Mouse (Mus musculus) heart, embryonic 14.5 days (tissue): ENCODE measurements at regions not wholly inside any gene's neighbourhood (a gene's known extent, or its start where the extent isn't known, plus 50 kb on each side); places are given as distances from the start of the nearest gene placed in this dataset.

Experiments
- ATAC-seq: fragments of 200-750 bp; cut with Nextera tagmentation; 2 replicates; pipeline ENCODE4 v1.8.0; 2017; ENCODE audit warnings: low read depth, moderate TSS enrichment; ENCODE audit not compliant: insufficient number of reproducible peaks, insufficient read depth, low FRiP score
- H3K27ac ChIP-seq, 2 experiments: fragments of 200-500 bp in 1 of 2; fragments of 300-500 bp in 1 of 2; sonication (generic) in 1 of 2; replicated peaks in 1 of 2; 2 replicates each; pipeline ENCODE4 v1.5.1; 2012 to 2014; ENCODE audit warnings: low read depth in 2 of 2, low read length in 2 of 2, control low read depth in 1 of 2, mild to moderate bottlenecking in 1 of 2, mixed read lengths in 1 of 2; ENCODE audit not compliant: control insufficient read depth in 1 of 2, insufficient read depth in 1 of 2
- H3K27me3 ChIP-seq: fragments of 300-500 bp; sonication (generic); 2 replicates; pipeline ENCODE4 v1.6.1; 2014; ENCODE audit warnings: mild to moderate bottlenecking, low read length, control low read depth; ENCODE audit not compliant: control insufficient read depth, insufficient read depth
- H3K36me3 ChIP-seq: fragments of 300-500 bp; sonication (generic); 2 replicates; pipeline ENCODE4 v1.6.1; 2014; ENCODE audit warnings: mild to moderate bottlenecking, control low read depth, low read length, mixed read lengths; ENCODE audit not compliant: control insufficient read depth, insufficient read depth
- H3K4me1 ChIP-seq, 2 experiments: fragments of 200-500 bp in 1 of 2; fragments of 300-500 bp in 1 of 2; sonication (generic) in 1 of 2; 2 replicates each; pipeline ENCODE4 v1.6.1; 2012 to 2014; ENCODE audit warnings: low read length in 2 of 2, control low read depth in 1 of 2, mixed read lengths in 1 of 2; ENCODE audit not compliant: control insufficient read depth in 2 of 2, insufficient read depth in 2 of 2
- H3K4me2 ChIP-seq: fragments of 300-500 bp; sonication (generic); 2 replicates; pipeline ENCODE4 v1.6.1; 2014; ENCODE audit warnings: mild to moderate bottlenecking, low read length
- H3K4me3 ChIP-seq, 2 experiments: fragments of 200-500 bp in 1 of 2; fragments of 300-500 bp in 1 of 2; sonication (generic) in 1 of 2; 2 replicates each; pipeline ENCODE4 v1.5.1; 2012 to 2014; ENCODE audit warnings: low read length in 2 of 2, mild to moderate bottlenecking in 2 of 2, control low read depth in 1 of 2, low read depth in 1 of 2, moderate library complexity in 1 of 2; ENCODE audit not compliant: control insufficient read depth in 1 of 2, insufficient read depth in 1 of 2
- H3K9ac ChIP-seq: fragments of 300-500 bp; sonication (generic); 2 replicates; pipeline ENCODE4 v1.6.1; 2014; ENCODE audit warnings: mild to moderate bottlenecking, low read length
- H3K9me3 ChIP-seq: fragments of 300-500 bp; sonication (generic); 2 replicates; pipeline ENCODE4 v1.6.1; 2016; ENCODE audit warnings: low read length, control low read depth; ENCODE audit not compliant: control insufficient read depth
- WGBS: fragments of 180-500 bp; shearing (Covaris S2); extraction: QIAGEN DNeasy Blood & Tissue Kit; methylation state at CpG from one replicate; pipeline ENCODE4 v1.1.7; 2014; 5-methylcytosine and 5-hydroxymethylcytosine counted together

DNA sequence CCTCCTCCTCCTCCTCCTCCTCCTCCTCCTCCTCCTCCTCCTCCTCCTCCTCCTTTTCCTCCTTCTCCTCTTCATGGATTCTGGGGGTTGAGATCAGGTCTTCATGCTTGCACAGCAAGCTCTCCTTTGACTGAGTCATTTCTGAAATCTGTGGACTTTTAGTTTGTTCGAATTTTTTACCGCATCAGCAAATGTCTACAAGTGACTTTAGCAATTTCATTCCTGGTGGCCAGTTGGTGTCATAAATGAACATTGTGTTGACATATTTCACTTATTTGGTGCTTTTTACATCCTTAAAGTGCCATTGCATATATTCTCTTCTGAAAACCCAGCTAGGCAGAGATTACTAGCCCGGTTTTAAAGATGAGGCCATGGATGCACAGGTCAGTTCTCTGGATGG, 173.0 kb upstream of the Cxcr4 start:
- ATAC-seq: no peak
- no peaks in the 10 kb centered on the region for H3K36me3 ChIP-seq
- no peak overlapping the region for H3K4me2 ChIP-seq
- WGBS: 85% methylated on average over 3 of the region's 3 CpGs
- no peaks in the 10 kb centered on the region for H3K27me3 ChIP-seq
- H3K4me1 ChIP-seq: no peaks in the 10 kb centered on the region
- no peak overlapping the region for H3K4me3 ChIP-seq
- no peaks in the 10 kb centered on the region for H3K9me3 ChIP-seq
- no peak overlapping the region for H3K27ac ChIP-seq
- H3K9ac ChIP-seq: no peak overlapping the region

DNA sequence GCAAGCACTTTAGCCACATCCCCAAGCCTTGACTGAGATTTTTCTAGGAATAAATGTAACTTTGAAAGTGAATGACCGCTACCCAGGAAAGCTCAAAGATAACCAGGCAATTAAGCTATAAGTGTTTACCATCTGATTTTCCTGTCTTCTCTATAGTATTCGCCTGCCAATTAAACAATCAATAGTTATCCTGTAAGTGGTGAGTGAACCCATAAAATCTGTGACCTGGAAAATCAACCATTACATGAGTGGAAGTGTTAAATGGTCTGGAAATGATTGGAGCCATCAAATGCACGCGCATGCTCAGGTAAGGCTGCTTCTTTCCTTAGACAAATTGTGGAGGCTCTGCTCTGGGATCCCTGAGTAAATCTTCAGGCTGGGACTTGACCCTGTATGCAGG, 170.8 kb upstream of the Cxcr4 start:
- Histone ChIP-seq H3K4me3 (no peak overlapping the region), H3K36me3 (no peaks in the 10 kb centered on the region), H3K27ac (no peak overlapping the region), H3K4me2 (no peak overlapping the region), H3K27me3 (no peaks in the 10 kb centered on the region), H3K9me3 (no peaks in the 10 kb centered on the region), H3K4me1 (no peaks in the 10 kb centered on the region), H3K9ac (no peak overlapping the region)
- no peak for ATAC-seq
- WGBS: 80% methylated on average over 4 of the region's 4 CpGs

DNA sequence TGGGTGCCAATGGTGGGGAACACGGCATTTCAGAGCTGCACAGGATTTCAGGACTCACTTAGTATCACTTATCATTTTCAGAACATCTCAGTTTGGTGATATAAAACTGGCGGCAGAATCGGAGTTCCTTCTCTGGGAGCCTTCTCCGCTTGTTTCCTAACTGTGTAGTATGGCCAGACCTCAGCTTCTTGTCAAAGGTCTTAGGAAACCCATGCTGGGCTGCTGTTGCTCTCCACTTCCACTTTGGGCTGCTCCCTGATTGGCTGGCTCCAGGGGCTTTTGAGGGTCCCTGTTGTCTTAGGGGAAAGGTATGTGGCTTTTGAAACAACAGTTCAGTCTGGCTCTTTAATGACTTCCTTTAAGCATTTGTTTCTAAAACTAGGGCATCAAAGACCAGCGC, 170.0 kb upstream of the Cxcr4 start:
- Histone ChIP-seq H3K4me3 (no peak overlapping the region), H3K4me2 (no peak overlapping the region), H3K4me1 (no peaks in the 10 kb centered on the region), H3K36me3 (no peaks in the 10 kb centered on the region), H3K27ac (no peak overlapping the region), H3K9me3 (no peaks in the 10 kb centered on the region), H3K27me3 (no peaks in the 10 kb centered on the region), H3K9ac (no peak overlapping the region)
- ATAC-seq: no peak
- 54% methylated on average over 5 of the region's 5 CpGs for WGBS

DNA sequence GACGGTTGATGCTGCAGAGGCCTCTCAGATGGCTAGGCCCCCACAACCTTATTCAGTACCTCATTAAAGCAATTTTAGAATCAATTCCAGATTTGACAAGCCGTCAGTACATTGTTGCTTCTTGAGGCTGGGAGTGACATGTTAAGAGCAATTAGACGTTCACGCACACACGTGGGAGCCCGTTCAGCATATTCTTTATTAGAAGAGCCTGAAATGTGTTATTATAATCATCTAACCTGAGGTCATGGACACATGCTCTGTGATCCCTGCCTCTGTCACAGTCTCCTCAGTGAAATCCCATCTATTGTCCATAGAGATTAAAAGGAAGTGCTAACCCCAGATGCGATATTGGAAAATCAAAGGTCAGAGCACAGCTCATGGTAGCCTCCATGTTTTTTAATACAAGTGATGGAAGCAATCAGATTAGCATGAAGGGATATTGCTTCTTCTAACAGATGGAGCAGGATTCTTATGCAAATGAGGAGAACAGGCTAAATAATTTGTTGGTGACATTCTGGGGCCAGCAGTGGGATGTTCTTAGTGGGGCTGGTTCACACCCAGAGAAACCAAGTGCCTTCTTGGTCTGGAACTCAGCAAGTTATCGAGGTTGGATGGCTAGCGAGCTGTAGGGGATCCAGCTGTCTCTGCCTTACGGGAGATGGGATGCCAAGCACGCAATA, 166.8 kb upstream of the Cxcr4 start:
- Histone ChIP-seq H3K27ac (no peak overlapping the region), H3K27me3 (no peaks in the 10 kb centered on the region), H3K4me3 (no peak overlapping the region), H3K9me3 (no peaks in the 10 kb centered on the region), H3K9ac (no peak overlapping the region), H3K4me2 (no peak overlapping the region), H3K36me3 (no peaks in the 10 kb centered on the region), H3K4me1 (no peaks in the 10 kb centered on the region)
- ATAC-seq: no peak
- WGBS: 90% methylated on average over 11 of the region's 11 CpGs

DNA sequence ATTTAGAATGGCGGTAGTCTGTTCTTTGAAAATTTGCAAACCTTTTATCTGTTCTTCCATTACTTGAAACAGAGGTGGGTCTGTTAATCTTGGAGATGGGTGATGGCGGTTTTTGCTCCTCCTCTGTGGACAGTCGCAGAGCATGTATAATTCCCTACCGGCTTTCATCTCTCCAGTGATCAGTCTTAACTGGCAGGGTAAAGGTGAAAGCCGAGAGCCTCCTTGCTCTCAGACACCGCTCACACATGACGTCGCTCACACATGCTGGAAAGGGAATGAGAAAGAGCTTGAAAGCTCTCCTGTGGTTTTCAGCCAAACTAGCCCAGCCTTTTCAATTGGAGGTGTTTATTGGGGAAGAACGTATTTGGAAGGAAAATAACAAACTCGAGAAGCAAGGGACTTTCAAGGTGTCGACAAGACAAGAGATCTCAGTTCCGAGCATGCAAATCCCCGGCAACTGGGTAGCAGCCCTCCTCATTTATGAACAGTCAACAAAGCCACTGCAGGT, 166.3 kb upstream of the Cxcr4 start:
- Histone ChIP-seq H3K27me3 (no peaks in the 10 kb centered on the region), H3K4me2 (no peak overlapping the region), H3K9me3 (no peaks in the 10 kb centered on the region), H3K4me1 (no peaks in the 10 kb centered on the region), H3K9ac (no peak overlapping the region), H3K27ac (no peak overlapping the region), H3K4me3 (no peak overlapping the region), H3K36me3 (no peaks in the 10 kb centered on the region)
- WGBS: 63% methylated on average over 13 of the region's 13 CpGs
- no peak for ATAC-seq

DNA sequence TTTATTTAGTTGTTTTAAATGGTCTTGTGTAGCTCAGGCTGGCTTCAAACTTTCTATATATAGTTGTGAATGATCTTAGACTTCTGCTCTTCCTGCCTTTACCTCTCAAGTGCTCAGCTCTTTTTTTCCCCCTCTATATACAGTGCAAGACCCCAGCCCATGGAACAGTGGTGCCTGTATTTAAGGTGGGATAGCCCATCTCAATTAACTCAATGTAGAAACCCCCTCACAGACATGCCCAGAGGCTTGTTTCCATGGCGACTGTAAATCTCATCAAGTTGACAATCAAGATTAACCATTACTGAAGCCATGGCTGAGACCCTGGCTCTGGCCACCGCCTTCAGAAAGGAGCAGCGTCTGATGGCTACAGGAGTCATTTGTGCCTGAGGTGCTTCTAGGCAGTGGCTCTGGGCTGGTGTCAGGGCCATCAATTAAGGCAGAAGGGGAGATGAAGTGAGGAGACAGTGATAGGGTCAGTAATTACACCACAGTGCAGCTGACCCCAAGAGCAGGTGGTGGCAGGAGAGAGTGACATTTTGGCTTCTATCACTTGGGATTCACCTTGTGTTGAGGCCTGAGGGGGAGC, 161.4 kb upstream of the Cxcr4 start:
- Histone ChIP-seq H3K4me3 (no peak overlapping the region), H3K4me2 (no peak overlapping the region), H3K27ac (no peak overlapping the region), H3K27me3 (no peaks in the 10 kb centered on the region), H3K4me1 (no peaks in the 10 kb centered on the region), H3K9ac (no peak overlapping the region), H3K9me3 (no peaks in the 10 kb centered on the region), H3K36me3 (no peaks in the 10 kb centered on the region)
- no peak for ATAC-seq
- WGBS: 69% methylated on average over 3 of the region's 3 CpGs

DNA sequence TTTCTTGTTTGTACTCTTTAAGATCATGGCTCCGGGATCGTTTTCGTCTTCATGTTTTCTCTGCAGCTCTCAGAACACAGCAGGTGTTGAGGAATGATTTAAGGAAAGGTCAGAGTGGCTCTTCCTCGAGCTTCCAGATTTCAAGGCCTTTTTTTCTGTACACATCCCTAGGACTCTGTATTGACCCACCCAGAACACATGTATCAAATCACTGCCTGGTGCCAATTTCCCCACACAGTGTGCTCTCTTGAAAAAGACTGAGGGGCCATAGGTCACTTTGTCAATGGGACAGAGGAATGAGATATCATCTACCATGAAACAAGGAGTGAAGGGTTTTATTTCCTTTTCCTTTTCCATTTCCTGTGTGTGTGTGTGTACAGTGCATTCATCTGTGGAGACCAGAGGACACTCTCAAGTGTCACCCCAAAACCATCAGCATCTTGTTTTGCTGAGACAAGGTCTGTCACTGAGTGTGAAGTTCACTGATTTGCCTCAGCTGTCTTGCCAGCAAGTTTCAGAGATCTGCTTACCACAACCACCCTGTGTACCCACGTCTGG, 157.4 kb upstream of the Cxcr4 start:
- ATAC-seq: no peak
- Histone ChIP-seq H3K27ac (no peak overlapping the region), H3K4me3 (no peak overlapping the region), H3K27me3 (no peaks in the 10 kb centered on the region), H3K36me3 (no peaks in the 10 kb centered on the region), H3K4me2 (no peak overlapping the region), H3K4me1 (no peaks in the 10 kb centered on the region), H3K9me3 (0 out of 2 replicates have a peak, but pooled peaks cover 3% of the 10 kb centered on the region), H3K9ac (no peak overlapping the region)
- 71% methylated on average over 5 of the region's 5 CpGs for WGBS
